Mouse (Mus musculus): ENCODE data around the gene Spag4. TPM values are rescaled to one million over a fixed set of nuclear protein-coding genes. Genes with fewer than 3 reads are reported as not detected.
A peak's percentile ranks its signal among the peaks of the same experiment; 100 is the strongest.

Gene Spag4
- total RNA-seq (2021): 1 to 10 TPM in 1 of 2 experiments, under 1 TPM in 1; 0.79 to 1.5 TPM

DNA sequence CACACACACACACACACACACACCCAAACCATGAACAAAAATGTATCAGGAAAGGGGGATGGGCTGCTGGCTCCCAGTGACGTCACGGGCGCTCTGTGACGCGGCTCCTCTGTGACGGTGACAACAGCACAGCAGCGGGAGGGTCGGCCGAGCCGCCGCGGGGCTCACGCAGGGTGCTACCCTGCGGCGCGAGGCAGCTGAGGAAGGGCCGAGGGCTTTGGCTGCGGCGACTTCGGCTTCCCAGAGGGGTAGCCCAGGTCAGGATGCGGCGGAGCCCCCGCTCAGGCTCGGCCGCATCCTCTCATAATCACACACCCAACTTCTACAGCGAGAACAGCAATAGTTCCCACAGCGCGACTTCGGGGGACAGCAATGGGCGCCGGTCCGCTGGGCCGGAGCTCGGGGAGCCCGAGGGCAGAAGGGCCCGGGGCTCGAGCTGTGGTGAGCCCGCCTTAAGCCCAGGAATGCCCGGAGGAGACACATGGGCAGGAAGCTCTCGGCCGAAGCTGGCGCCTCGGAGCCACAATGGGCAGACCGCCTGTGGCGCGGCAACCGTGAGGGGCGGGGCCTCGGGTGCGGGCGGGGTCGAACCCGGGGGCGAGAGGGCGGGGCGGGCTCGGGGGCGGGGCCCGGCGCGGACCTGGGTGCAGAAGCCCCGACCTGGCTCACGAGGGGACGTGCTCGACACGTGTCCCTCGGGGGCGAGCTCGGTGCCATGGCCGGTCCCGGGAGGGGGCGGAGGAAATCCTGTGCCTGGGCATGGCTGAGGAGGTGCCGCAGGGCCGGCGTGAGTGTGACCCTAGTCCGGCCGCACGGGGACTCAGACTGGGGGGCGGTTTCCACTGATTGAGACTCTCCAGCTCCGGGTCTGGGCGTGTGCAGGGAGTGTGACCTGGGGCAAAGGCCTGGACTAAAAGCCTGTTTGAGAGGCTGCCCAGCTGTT, at the start of gene Spag4:
Spag4 (plus strand) TSS at position 77 of the 943 bp plus-strand sequence.
- peak; percentile 80 for DNase-seq

DNA sequence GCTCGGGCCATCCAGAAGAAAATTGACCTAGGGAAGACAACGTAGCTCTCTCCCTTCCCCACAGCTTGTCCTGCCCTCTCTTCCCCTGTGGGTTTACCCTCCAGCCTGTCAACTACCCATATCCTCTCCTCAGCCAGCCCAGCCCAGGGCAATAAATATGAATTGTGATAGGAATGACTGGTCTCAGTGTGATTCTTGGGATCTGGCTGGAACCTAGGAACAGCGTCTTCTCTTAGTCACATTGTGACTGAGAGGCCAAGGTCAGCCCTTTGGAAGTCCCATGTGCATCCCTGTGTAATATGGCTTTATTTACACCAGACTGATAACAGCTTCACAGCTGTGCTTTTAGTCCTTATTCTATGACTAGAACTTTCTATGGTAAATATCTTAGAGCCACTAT, 46.9 kb upstream of the Spag4 start:
- DNase-seq: no peak

DNA sequence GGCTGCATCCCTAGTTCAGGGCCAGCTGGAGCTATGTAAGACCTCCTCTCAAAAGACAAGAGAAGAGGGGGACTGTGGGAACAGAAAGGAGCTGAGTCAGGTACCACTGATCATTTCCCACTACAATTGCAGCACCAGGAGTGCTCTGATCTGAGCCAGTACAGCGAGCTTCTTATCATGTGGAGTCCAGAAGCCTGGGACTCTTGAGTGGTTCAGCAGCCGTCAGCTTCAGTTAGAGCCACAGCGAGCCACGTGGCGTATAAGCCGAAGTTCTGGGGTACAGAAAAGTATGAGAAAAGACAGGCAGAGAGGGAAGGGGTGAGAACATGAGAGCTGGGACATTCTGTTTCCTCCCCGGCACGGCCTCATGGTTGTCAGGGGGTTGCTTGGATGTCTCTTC, 43.8 kb upstream of the Spag4 start:
- no peak for DNase-seq

DNA sequence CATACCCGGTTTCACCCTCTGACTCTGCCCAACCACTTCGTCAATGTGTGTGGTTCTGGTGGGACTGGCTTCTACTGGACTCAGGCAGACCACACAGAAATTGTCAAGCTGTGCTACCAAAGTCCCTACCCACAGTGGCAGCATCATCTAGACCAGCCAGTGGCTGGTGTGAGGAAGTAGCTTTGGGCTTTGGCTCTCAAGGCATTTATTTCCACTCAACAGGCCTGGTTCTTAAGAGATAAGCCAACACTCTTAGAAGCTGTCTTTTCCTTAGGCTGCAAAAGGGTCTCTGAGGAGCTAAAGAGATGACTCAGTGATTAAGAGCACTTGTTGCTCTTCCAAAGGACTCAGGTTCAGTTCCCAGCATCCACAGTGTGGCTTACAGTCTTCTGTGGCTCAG, 43.2 kb upstream of the Spag4 start:
- no peak for DNase-seq

DNA sequence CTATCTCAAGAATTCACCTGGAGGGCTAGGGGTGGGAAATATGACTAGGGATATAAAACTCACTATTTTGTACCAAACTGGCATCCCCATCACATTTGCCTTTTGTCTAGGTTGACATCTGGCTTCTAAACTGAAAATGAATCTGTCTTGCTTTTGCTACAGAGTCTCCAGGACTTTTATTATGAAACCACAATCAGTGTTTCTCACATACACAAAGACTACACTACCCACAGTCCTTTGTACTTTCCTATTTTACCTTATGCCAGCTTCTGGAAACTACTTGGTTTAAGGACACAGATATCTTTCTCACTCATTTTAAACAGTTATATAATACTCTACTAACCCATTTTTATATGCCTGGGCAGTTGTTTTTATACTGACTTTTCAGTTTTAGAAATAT, 39.5 kb upstream of the Spag4 start:
- no peak for DNase-seq

DNA sequence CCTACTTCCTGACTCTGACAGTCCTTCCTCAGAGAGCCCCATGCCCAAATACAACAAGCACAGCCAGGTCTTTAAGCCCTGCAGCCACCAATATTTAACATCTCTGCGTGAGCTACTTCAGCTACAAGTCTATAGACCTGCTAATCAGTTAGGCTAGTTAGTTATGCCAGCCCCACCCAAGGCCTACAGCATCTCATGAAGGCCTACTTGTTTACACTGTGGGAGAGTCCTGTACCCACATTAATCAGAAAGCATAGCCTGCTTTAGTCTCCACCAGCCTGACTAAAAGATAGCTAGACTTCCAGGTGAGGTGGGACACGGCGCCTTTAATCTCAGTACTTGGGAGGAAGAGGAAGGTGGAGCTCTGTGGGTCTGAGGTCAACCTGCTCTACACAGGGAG, 25.6 kb upstream of the Spag4 start:
- DNase-seq: no peak

DNA sequence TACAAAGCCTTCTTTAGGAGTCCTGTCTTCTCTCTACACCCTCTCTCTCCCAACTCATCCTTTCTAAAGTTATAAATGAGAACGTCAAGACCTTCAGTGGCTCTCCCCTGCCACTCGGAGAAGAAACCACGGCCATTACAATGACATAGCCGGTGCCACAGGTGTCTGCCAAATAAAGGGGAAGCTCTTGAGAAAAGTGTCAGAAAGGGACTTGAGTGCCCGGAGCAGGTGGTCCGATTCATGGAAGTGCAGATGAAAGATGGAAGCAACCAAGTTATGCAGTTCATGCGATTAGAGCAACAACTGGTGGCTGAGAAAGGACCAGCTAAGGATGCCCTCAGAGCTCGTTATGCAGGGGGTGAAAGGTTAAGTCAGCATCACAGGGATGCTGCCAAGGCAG, 22.1 kb upstream of the Spag4 start:
- DNase-seq: no peak

DNA sequence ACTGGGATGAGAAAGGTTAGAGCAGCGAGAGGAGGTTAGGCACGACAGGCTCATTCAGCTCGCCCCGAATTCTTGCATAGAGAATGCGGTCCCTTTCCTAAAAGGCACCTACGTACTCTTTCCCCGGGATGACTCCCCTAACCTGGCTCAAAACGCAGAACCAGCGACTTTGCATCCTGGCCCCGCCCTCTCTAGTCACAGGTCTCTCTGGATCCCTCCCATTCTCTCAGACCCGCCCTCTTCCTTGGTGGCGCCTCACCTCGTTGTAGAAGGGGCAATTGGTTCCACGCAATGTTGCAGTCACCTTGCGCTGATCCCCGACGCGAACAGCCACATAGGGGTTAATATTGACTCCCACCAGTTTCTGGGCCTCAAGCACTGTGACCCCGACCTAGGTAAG, 17.0 kb upstream of the Spag4 start:
- no peak for DNase-seq

DNA sequence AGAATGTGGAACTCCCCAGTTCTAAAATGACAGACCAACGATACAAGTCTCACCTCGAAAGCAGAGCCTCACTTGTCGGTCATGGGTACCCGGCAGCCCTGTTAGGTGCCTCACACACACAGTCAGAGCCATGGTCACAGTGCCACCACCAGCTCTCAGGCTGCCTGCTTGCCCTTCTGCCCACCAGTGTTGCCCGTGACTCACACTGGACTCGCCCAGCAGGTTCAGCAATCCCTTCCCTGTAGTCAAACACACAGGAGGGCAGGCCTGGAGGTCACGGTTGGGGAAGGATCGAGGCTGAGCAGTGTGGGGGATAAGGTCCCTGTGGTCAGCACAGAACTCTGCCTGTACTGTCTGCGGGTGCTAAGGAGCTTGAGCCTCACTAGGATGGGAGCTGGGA, 12.2 kb upstream of the Spag4 start, which contains the start of gene Fer1l4:
Fer1l4 (minus strand) TSS at position 132 of the 400 bp plus-strand sequence.
- no peak for DNase-seq

DNA sequence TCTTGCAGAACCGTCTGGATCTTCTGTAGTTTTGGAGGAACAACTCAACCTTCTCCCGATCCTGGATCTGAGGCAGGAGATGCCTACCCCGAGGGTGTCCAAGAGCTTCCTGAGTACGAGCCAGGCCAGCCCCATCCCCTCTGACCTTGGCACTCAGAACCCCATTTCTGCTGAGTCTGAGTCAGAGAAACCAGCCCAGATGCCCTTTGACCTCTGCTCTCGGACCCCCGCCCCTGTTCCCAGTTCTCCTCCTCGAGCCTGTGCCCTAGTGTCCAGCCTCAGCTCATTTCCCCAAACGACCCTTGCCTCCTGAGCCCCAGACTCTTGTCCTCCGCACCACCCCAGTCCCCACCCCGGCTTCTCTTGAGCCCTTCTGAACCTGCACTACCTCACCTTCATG, 1.2 kb downstream of the Spag4 start:
- no peak for DNase-seq

DNA sequence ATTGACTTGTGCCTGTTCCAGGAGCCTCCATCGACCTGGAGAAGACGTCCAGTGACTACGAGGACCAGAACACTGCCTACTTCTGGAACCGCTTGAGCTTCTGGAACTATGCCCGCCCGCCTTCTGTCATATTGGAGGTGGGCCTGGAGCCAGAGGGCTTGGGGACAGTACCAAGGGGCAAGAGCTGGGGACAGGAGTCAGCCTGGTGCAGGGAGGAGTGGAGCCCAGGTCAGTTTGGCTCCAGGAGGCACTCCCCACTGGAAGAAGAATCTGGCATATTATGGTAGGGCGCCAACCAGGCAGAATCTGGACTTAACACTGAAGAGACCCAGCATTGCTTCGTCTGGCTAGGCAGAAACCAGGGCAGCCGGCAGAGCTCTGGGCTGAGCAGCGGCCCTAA, 2.9 kb downstream of the Spag4 start:
- no peak for DNase-seq

DNA sequence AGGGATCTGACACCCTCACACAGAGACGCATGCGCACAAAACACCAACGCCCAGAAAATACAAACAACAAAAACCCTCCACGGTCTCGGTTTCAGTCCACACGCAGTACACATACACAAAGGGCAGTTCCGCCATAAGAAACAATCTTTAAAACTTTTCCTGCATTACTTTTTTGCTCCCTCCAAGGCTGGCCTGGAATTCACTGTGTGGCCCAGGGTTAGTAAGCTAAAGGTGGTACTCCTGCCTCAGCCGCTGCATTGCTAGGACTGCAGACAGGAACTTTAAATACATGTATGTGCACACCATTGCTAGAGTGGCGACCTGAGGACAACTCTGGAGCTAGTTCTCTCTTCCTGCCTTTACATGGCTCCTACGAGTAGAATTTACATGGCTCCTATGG, 6.3 kb downstream of the Spag4 start:
- DNase-seq: no peak

DNA sequence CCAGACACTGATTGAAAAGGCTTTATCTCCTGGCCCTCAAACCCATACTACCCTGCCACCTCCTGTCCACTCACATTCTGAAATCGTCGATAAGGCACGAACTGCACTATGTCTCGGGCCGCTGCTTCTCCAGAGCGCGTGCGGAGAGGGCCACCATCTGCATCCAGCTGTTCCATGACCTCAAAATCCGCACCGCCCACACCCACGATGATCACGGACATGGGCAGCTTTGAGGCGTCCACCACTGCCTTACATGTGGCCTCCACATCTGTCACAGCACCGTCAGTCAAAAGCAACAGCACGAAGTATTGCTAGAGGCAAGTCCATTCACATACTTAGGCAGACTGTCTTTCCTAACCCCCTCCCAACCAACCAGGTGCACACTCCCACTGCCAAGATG, 8.8 kb downstream of the Spag4 start:
- peak; percentile 41 for DNase-seq

DNA sequence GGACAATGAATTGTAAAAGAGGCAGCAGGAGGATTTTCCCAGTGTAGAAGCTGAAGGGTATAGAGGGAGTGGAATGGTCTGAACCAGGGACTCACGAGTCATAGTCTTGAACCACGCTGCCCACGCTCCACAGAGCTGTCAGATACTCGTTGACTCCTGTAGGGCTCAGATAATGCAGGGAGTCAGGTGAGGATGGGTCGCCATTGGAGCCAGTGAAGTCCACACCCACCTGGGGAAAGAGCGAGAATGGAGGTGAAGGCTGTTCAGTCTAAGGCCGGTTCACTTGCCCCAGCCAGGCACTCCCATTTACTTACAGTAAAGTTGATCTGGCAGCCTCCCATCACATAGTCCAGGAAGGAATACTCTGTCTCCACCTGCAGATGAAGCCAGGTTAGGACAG, 12.5 kb downstream of the Spag4 start:
- no peak for DNase-seq

DNA sequence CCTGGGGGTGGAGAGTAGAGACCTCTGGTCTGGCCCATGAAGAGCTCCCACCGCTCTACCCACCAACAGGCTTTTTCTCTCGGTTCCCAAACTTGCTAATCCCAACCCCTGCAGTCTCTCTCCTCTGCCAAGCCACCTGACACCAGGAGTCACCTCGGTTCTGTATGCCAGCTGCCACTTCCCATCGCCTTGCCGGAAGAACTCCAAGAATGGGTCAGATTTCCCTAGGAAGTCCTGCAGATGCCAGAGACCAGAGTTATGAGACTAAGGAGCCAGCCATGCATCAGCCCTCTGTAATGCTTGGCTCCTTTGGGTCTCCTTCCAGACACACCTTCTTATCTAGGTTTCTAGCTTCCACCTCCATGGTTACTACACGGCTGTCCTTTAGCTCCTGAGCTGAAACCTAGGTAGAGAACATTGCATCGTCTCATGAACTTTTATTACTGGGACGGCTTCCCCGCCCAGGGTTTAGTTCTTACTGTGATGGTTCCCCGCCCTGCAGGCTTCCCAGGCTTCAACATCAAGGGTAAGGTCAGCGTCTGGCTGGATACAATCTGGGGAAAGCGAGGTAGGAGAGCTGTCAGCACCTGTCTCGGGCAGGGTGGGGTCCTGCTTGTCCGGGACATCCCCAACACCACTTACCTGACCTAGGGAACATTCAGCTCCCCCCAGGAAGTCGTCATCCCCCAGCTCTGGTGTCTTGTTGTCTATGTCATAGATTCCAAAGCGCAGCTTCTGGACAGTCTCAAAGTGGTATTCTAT, 13.6 kb downstream of the Spag4 start:
- DNase-seq: no peak

DNA sequence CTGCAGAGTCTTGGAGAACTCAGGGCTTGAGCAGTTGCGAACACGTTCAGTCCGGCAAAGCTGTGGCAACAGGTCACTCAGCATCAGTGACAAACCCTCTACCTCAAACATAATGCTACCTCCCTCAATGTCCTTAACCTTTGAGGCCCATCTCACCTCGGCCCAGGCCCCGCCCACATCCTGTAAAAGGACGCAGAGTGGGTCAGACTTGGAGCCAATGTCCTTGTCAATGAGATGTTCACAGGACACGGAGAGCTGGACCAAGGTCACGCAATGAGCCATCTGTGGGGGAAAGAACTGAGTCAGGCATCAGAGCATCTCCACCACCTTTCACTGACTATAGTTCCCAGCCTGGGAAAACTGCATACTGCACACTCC, 14.2 kb downstream of the Spag4 start:
- no peak for DNase-seq

DNA sequence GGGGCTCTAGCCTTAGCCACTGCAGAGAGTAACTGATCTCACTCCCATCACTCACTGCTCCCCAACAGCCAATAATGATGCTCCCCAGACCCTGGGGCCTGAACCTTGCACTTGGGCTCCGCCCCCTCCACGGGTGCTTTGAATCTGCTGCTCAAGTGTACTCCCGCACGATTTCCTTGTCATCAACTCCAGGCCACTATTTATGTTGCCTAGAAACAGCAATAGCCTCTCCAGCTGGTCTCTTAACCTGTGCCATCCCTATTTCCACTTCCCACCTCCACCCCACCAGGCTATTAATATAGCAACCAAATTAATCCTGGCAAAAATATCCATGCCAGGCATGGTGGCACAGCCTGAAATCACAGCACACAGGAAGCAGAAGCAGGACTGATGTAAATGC, 14.7 kb downstream of the Spag4 start:
- no peak for DNase-seq

DNA sequence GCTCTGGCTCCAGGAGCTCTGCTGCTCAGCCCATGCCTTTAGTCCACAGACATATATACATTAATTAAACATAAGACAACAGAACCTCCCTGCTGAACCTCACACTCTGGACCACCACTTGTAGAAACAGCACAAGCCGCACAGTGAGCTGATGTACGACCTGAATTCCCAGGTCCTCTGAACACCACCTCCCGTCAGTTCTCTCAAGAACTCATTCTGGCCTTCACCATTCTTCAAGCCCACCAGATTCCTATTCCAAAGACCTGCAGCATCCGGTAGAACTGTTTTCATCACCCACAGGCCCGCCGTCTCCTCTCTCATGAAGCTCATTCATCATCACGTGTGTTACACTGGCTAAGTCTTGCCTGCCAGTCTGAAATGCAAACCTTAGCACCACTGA, 15.4 kb downstream of the Spag4 start:
- no peak for DNase-seq

DNA sequence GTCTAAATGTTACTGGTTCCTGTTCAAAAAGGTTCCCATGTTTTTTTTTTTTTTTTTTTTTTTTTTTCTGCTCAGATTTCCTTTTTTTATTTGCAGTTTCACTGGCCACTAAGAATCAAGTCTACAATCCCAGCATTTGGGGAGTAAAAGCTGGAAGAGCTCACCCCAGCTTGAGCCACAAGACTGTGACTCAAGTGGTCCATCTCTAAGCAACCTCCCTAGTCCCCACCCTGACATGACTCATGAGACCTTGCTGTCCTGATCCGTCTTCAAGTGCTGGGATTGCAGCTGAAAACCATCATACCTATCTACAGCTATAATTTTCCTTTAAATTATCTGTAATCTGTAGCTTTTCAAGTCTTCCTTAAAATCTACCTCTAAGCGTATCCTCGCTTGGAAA, 19.6 kb downstream of the Spag4 start:
- DNase-seq: no peak

DNA sequence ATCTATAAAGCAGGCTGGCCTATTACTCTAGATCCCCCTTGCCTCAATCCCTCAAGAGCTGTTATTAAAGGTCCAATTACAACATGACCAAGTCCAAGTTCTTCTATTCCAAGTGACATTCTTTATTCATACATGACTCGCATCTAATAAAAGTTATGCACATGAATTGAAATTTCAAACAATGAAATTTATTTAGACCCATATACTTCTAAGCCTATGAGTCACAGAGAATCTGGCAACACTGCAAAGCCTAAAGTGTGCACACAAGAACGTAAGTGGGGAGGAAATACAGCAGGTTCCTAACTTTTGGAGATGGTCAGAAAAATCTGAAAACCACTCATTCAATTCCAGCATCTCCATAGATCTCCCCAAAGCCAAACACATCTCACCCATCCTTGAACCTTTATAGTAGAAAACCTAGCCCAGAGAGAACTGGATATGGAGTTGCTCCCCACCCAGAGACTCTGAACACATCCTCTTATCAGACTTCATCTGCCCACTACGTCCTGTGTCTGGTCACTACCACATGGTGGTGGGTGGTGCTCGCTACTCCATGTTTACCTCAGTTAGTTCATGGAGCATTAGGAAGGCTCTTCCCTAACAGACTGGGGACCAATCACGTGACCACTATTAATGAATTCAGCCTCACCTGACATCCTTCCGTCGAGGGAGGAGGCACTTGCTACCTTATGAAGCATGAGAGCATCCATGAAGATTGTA, 22.6 kb downstream of the Spag4 start:
- no peak for DNase-seq

DNA sequence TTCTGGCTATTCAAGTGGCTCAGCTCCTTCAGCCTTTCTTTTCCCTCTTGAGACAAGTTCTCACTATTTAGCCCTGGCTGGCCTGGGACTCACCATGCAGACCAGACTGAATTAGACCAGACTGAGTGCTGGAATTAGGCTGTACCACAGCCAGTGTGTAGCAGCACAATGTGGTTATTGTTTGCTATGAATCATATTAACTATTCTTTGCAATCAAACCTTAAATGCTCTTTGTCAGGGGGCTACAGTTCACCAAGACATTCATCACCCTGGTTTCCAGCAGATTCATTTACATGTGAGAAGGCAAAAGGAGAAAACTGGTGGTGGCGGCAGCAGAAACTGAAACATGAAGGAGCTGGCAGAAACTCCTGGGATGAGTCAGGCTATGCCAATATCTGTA, 24.8 kb downstream of the Spag4 start:
- DNase-seq: no peak

DNA sequence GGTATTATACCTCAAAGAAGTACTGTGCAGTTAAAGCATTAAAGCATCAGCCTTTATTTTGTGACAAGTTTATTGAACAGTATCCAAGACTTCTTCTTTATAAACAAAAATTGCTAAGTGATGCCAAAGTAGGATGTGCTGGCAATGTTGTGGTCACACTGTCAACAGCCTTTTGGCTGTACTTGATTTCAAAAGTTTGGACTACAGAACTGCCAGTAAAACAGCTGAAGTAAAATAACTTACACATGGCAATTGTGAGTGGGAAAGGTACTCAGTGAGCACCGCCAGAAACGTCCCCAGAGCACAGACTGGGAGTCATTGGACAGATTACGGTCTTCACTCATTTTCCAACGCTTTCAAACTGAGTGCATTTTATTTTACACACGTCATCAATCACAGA, 27.0 kb downstream of the Spag4 start:
- no peak for DNase-seq
